Mouse (Mus musculus): ENCODE results near the gene Cdh8. TPM values are rescaled to one million over a fixed set of nuclear protein-coding genes. Genes with fewer than 3 reads are reported as not detected.

Cdh8 gene
- total and polyA plus RNA-seq, 3 experiments, result not detected

- peaks cover 3 to 7% of the 10 kb centered on the region in 2 experiments; a peak in 3 of 4 replicates for H3K4me1 ChIP-seq (ENCODE audit: control insufficient read depth in 1 of 2, insufficient read depth in 2 of 2, low read length in 2 of 2)
- peaks cover 0 to 22% of the 10 kb centered on the region in 2 experiments; a peak in 2 of 4 replicates for H3K36me3 ChIP-seq (ENCODE audit: control insufficient read depth in 1 of 2, insufficient read depth in 2 of 2, low read length in 2 of 2)
- H3K27ac ChIP-seq (ENCODE audit: control insufficient read depth, low read depth, low read length), result no peak overlapping the region
- no peak overlapping the region; a peak in 1 of 4 replicates for H3K4me3 ChIP-seq (ENCODE audit: control insufficient read depth in 1 of 2, insufficient read depth in 1 of 2, low read depth in 2 of 2, low read length in 2 of 2)
- no peaks in the 10 kb centered on the region for H3K9me3 ChIP-seq (replicated peaks; ENCODE audit: insufficient read depth, low read length)
- H3K79me2 ChIP-seq (ENCODE audit: control insufficient read depth, insufficient read depth, low read length, poor library complexity), result no peaks in the 10 kb centered on the region
- peak; percentile 72 for DNase-seq (ENCODE audit: low read depth, low spot score)
- H3K9ac ChIP-seq (ENCODE audit: control insufficient read depth, low read depth, low read length, poor library complexity, severe bottlenecking), result no peak overlapping the region
- TF ChIP-seq BHLHE40 (IDR thresholded peaks at IDR 0.05; ENCODE audit: borderline replicate concordance, low read depth, low read length), result no peak
- no peak for TF ChIP-seq ZC3H11A (IDR thresholded peaks at IDR 0.05; ENCODE audit: low read depth, low read length)
- peak; percentile 70; the same call in 1 of the 2 replicates for TF ChIP-seq TCF12 (IDR thresholded peaks at IDR 0.05; ENCODE audit: low read depth, low read length)
- no peak for TF ChIP-seq POLR2A (IDR thresholded peaks at IDR 0.05; ENCODE audit: control insufficient read depth in 1 of 2, insufficient read depth in 1 of 2, low read depth in 1 of 2, low read length in 2 of 2, poor library complexity in 1 of 2)
- TF ChIP-seq ZKSCAN1 (IDR thresholded peaks at IDR 0.05; ENCODE audit: low read depth, low read length), result no peak
- TF ChIP-seq EP300 (IDR thresholded peaks at IDR 0.05; ENCODE audit: low read depth in 1 of 2, low read length in 2 of 2), result peak; percentile 54 to 76
- TF ChIP-seq NRF1 (IDR thresholded peaks at IDR 0.05; ENCODE audit: insufficient read depth, low read depth, low read length, poor library complexity, severe bottlenecking), result no peak
- TF ChIP-seq MXI1 (IDR thresholded peaks at IDR 0.05; ENCODE audit: low read depth, low read length), result no peak; the same call in 1 of the 2 replicates
- TF ChIP-seq UBTF (IDR thresholded peaks at IDR 0.05; ENCODE audit: borderline replicate concordance, insufficient read depth, low read depth, low read length), result no peak
- TF ChIP-seq SMC3 (IDR thresholded peaks at IDR 0.05; ENCODE audit: low read depth, low read length), result no peak
- no peak for TF ChIP-seq ELF1 (IDR thresholded peaks at IDR 0.05; ENCODE audit: low read depth, low read length)
- peak; percentile 48; the same call in 1 of the 2 replicates for TF ChIP-seq ETS1 (IDR thresholded peaks at IDR 0.05; ENCODE audit: low read depth, low read length)
- no peak for TF ChIP-seq HCFC1 (IDR thresholded peaks at IDR 0.05; ENCODE audit: low read depth, low read length)
- no peak for TF ChIP-seq CHD2 (IDR thresholded peaks at IDR 0.05; ENCODE audit: low read length)
- no peak for TF ChIP-seq TAL1 (IDR thresholded peaks at IDR 0.05; ENCODE audit: low read length)
- no peak for TF ChIP-seq MEF2A (IDR thresholded peaks at IDR 0.05; ENCODE audit: extremely low read depth, insufficient replicate concordance, low read depth, low read length, poor library complexity, severe bottlenecking)
- peak; percentile 53 for TF ChIP-seq GATA1 (IDR thresholded peaks at IDR 0.05; ENCODE audit: low read depth, low read length)
- no peaks in the 10 kb centered on the region for H3K27me3 ChIP-seq (ENCODE audit: control insufficient read depth in 1 of 2, insufficient read depth in 2 of 2, low read length in 2 of 2)
These were observed 229.4 kb downstream of the Cdh8 start for GRCm38 (mm10) chr8:99186879-99187278.

- Histone ChIP-seq H3K79me2 (ENCODE audit: control insufficient read depth, insufficient read depth, low read length, poor library complexity) (no peaks in the 10 kb centered on the region), H3K27me3 (ENCODE audit: control insufficient read depth in 1 of 2, insufficient read depth in 2 of 2, low read length in 2 of 2) (no peaks in the 10 kb centered on the region), H3K9me3 (replicated peaks; ENCODE audit: insufficient read depth, low read length) (no peaks in the 10 kb centered on the region), H3K4me3 (ENCODE audit: control insufficient read depth in 1 of 2, insufficient read depth in 1 of 2, low read depth in 2 of 2, low read length in 2 of 2) (no peak overlapping the region), H3K4me1 (ENCODE audit: control insufficient read depth in 1 of 2, insufficient read depth in 2 of 2, low read length in 2 of 2) (peaks cover 2 to 3% of the 10 kb centered on the region in 2 experiments; a peak in 1 of 4 replicates), H3K36me3 (ENCODE audit: control insufficient read depth in 1 of 2, insufficient read depth in 2 of 2, low read length in 2 of 2) (peaks cover 0 to 14% of the 10 kb centered on the region in 2 experiments; a peak in 2 of 4 replicates), H3K9ac (ENCODE audit: control insufficient read depth, low read depth, low read length, poor library complexity, severe bottlenecking) (no peak overlapping the region), H3K27ac (ENCODE audit: control insufficient read depth, low read depth, low read length) (no peak overlapping the region)
- TF ChIP-seq ETS1 (IDR thresholded peaks at IDR 0.05; ENCODE audit: low read depth, low read length) (no peak), GATA1 (IDR thresholded peaks at IDR 0.05; ENCODE audit: low read depth, low read length) (0 out of 2 replicates have a peak, but pooled peaks have one; percentile 12), RAD21 (IDR thresholded peaks at IDR 0.05; ENCODE audit: low read depth, low read length) (peak; percentile 30), SMC3 (IDR thresholded peaks at IDR 0.05; ENCODE audit: low read depth, low read length) (0 out of 2 replicates have a peak, but pooled peaks have one; percentile 17), CTCF (IDR thresholded peaks at IDR 0.05 in 2 of 3, conservative IDR thresholded peaks at IDR 0.05 in 1 of 3; ENCODE audit: control insufficient read depth in 1 of 3, insufficient read depth in 1 of 3, low read depth in 2 of 3, low read length in 3 of 3, poor library complexity in 1 of 3, severe bottlenecking in 1 of 3) (peak in 1 of 3 experiments; percentile 19; a peak in 2 of 6 replicates), MYC (IDR thresholded peaks at IDR 0.05; ENCODE audit: low read depth, low read length) (no peak)
- DNase-seq (ENCODE audit: low read depth, low spot score), result peak; percentile 52
These were observed 232.1 kb downstream of the Cdh8 start for GRCm38 (mm10) chr8:99184186-99184585.
